Mouse (Mus musculus) cerebellum, adult 9-11 months (tissue): ENCODE results near the gene Slc5a6.
"Not testable (repeated sequence)": the region's sequence is repeated elsewhere in the genome, so short reads cannot be mapped to it uniquely, and the experiment has no call there.

Experiments used
- DNase-seq: peaks from one replicate; pipeline ENCODE4 v3.0.0; 2022

Slc5a6 gene

DNA sequence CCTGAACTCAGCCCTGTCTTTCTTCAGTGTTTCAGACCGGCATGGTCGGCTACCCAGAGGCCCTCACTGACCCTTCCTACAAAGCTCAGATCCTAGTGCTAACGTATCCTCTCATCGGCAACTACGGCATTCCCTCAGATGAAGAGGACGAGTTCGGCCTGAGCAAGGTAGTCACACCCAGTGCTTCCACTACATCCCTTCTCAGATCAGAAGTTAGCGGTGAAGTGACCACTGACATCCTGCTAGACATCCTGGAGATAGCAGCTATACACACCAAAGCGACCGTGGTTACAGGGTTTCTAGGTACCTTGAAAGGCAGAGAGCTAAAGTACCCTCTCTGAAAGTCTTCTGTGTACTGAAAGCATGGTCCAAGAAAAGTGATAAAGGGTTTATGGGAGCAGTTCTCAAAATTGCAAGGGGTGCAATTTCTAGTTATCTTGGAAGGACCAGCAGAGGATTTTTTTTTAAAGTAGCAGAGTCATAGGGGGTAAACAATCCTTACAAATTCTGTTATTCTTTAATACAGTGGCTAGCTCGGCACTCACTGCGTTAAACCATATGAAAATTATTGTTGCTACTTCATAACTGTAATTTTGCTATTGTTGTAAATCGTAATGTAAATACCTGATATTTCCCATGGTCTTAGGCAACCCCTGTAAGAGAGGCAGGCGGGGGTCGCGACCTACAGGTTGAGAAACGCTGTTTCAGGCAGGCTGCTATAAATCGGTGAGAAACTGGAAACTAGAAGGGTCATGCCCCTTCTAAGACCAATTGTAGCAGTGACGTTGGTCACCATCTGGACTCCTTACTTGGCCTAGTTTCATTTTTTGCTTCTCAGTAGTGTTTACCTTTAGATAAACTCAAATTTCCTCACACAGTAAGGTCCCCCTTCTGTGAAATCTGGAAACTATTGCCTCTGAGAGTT, 6.8 kb upstream of the Slc5a6 start:
- DNase-seq, result no peak

DNA sequence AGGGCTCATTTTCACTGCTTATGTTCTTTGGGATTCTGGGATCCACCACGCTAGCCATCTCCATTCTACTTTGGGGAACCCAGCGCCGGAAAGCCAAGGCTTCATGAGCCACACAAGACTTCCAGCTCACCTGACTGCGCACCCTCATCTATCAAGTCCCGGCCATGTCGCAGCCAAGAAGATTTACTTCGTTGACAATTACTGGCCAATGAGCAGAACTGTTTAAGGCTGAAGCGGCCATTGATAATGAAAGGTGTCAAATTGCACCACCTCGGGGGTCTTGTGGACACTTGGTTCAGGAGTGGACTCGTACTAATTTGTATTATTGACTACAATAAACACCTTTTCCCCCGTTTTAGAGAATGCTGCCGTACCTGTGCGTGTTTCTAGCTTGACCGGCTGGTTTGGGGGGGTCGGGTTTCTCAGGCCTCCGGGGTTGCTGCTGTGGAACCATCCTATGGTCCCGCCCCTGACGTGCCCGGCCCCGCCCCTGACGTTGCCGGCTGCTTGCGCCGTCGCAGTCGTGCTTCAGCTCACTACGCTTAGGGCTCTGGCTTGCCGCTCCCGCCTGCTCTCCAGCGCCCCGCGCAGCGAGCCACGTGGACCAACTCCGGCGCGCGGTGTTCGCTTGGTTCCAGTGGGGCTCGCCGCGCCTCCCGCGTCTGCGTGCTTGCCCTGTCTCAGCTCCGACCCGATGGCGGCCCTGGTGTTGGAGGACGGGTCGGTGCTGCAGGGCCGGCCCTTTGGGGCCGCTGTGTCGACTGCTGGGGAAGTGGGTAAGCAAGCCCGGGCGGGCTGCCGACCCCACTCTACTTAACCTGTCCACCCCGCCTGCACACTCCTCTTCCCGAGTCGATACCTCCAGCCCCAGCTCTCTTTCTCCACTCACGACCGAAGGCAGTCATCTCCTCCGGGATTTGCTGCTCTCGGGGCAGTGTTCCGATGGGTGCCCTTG, 5.8 kb upstream of the Slc5a6 start, which contains the start of gene Cad:
Gene Cad (plus strand): TSS at position 520 of the 955 bp plus-strand sequence.
- peak; percentile 94 for DNase-seq

DNA sequence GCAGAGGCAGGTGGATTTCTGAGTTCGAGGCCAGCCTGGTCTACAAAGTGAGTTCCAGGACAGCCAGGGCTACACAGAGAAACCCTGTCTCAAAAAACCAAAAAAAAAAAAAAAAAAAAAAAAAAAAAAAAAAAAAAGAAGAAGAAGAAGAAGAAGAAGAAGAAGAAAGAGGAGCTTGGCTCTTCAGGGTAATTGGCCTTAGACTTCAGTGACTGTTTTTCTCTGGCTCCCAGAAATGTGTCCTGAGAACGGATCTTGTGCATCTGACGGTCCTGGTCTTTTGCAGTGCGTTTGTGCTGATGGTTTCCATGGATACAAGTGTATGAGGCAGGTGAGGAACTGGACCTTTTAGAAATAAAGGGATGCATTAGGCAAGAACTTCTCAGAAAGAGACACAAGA, 5.0 kb upstream of the Slc5a6 start:
- DNase-seq, result not testable (repeated sequence)

DNA sequence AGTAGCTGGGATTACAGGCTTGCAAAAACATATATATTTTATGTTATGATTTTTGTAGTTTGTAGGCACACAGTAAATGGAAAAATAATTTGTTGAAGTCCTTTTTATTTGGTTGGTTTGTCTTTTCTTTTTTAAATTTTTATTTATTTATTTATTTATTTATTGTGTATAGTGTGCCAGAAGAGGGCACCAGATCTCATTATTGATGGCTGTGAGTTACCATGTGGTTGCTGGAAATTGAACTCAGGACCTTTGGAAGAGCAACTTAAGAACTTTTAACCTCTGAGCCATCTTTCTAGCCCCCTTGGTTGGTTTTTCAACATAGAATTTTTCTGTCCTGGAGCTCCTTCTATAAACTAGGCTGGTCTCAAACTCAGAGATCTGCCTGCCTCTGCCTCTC, 1.7 kb upstream of the Slc5a6 start:
- DNase-seq, result no peak

DNA sequence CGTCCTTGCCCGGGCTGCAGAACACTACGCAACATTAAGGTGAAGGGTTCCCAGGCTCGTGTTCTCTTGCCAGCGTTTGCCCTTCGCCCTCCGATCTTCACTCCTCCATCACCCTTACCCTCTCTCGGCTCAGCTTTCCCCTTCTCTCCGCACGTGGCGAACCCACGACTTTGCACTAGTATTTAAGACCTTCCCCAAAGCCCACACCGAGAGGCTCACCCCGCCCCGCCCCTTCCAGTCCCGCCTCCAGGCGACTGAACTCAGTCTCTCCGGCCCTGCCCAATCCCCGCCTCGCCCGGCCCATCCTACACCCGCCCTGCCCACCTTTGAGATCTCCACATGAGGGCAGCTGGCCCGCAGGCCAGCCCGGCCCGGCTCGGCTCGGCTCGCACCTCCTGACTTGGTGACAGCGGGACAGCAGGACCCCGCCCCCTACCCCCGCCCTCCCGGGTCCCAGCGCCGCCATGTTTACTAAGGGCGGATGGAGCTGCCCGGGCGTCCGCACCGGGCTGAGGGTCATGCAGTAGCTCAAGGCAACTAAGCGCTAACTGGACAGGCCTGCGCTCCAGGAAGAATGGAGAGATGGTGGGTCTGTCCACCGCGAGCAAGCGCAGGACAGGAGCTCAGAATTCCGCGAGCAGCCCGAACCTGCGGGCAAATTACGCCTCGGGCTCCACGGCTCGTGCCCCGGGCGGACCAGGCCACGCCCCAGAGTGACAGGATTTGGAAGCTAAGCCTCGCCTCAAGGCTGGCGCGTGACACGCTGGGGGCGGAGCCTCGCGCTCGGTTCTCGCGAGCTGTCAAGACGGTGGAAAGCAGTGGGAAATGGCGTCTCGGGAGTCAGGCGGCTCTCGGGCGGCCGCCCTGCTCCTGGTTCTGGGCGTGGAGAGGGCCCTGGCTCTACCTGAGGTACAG, 619 bp downstream of the Slc5a6 start, which contains the start of gene Atraid:
Gene Atraid (plus strand): TSS at position 465 of the 915 bp plus-strand sequence.
- peak; percentile 98 for DNase-seq

DNA sequence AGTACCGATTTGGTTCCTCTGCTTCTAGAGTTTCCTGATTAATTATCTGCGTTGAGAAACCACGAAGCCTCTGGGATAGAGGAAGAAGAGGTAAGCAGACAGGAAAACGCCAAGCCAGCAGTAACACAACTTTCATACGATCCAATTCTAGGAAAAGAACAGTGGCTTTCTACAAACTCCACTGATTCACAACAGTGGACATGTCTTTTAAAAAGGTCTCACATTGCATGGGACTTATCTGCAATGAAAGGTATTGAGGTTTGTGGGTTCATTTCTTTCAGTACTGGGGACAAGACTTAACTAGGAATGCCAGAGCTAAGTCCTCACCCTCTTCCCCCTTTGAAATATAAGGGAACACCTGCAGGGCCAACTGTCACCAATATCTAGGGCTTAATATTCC, 1.6 kb downstream of the Slc5a6 start:
- DNase-seq, result no peak

DNA sequence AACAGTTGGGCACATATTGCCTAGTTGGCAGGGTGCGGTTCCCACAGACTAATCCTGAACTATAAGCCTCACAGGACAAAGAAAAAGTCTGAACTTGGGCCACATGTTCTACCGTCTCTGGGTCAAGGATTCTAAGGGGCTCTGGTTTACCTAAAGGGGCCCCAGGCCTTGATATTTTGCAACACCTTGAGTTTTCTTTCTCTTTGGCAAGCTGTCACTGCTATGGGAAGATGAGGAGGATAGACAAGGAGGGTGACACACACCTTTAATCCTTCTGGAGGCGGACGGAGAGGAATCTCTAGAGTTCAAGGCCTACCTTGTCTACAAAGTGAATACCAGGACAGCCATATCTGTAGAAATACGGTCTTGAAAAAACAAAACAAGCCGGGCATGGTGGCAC, 2.3 kb downstream of the Slc5a6 start:
- no peak for DNase-seq

DNA sequence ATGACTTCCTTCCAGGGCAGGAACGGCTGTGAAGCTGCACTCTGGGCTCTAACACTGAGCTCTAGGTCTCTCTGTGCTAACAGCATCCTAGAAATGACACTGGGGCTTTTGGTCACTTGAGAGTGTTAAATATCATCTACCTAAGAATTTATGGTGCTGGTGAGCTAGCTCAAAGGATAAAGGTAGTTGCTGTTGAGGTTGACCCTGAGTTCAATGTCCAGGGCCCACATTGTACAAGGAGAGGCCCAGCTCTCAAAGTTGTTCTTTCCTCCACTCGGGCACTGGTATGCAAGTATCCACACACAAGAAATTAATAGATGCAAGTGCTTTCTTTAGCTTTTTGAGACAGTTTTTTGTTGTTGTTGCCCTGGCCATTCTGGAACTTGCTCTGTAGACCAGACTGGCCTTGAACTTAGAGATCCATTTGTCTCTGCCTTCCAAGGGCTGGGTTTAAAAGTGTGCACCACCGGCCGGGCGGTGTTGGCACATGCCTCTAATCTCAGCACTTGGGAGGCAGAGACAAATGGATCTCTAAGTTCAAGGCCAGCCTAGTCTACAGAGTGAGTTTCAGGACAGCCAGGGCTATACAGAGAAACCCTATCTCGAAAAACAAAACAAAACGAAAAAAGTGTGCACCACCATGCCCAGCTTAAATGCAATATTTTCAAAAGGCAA, 10.4 kb downstream of the Slc5a6 start:
- no peak for DNase-seq

DNA sequence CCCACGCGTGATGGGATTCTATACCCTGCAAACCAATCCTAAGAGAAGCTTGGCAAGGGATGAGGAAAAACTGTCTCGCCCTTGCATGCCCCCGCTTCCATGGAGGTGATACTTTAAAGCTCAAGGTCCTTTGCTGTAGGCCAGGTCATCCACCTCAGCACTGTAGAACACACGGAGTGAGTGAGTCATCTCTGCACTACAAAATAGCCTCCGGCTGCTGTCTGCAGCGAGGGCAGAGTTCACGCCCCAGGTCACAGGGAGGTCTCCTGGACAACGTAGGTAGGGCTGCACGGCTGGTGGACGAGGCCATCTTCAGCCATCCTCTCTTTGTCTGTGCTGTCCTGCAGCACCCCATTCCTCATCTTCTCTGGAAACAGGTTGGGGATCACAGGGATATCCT, 12.2 kb downstream of the Slc5a6 start:
- not testable (repeated sequence) for DNase-seq

DNA sequence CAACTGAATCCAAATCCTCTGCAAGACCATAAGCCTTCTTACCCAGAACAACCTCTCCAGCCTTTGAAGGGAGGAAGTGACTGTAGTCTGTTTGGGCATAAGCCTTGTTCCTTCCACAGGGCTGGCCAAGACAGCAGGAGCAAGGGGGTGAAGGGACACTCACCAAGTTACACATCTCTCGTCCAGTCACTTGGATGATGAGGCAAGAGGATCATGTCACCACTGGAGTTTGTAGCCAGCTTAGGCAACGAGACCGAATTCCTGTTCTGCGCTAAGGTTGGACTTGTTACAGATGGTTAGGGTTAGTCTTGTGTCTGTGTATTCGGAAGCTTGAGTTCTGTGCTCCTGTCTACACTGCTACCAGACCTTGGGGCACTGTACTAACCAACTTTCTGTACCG, 14.1 kb downstream of the Slc5a6 start:
- no peak for DNase-seq

DNA sequence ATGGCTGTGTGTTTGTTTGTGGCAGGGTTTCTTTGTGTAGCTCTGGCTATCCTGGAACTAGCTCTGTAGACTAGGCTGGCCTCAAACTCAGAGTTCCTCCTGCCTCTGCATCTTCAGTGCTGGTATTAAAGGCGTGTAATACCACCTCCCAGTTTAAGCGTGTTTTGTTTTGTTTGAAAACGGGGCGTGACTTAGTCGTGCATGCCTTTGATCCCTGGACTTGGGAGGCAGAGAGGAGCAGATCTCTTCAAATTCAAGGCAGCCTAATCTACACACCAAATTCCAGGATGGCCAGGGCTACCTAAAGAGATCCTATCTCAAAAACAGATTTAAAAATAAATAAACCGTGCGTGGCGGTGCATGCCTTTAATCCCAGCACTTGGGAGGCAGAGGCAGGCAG, 17.2 kb downstream of the Slc5a6 start:
- DNase-seq, result no peak

DNA sequence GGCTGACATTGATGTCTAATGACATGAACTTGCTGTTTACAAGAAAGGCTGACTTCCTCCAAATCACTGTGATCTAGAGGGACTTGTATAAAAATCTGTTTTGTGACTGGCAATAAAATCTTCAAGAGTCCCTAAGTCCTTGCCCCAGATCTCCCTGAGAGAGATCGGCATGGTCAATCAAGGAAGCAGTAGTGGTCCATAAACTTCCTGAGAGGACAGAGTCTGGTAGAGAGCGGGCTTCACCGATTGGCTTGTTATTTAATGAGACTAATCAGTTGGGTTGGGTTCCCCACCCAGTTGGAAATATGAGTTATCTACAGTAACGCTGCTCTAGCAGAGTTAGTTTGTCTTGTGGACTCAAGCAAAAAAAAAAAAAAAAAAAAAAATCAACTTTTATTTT, 17.8 kb downstream of the Slc5a6 start:
- DNase-seq, result no peak

DNA sequence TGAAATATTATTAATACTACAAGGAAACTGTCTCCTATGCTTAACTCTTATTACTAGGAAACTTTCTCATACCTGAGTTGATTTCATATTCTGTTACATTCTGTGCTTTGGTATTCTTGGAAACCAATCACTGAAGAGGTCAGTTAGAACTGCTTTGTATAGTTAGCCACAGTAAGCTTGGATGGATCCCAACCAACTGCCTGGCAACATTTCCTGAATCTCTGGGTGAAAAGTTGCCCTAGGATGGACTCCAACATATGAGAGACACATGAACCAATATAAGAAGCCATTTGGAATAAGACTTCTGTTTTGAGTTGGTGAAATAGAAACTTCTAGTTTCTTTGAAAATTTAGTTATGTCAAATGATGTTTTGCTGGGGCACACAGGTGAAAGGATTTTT, 24.1 kb downstream of the Slc5a6 start:
- no peak for DNase-seq

DNA sequence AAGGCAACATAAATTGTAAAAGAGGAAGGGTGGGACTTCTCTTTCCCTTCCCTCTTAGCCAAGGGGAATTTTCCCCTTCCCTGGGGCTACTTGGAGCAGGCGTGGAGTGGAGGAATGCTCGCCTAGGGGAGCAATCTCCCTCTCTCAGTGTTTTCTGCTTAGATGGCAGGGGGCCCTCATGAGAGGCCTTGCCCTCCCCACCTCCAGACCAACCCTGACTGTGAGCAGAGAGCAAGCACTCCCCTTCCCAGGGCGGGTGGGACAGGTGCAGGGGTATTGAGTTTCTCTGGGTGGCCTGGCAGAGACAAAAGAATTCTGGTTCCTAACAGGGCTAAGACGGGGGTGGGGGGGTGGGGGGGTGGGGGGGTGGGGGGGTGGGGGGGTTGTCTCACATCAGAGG, 25.5 kb downstream of the Slc5a6 start:
- DNase-seq, result no peak

DNA sequence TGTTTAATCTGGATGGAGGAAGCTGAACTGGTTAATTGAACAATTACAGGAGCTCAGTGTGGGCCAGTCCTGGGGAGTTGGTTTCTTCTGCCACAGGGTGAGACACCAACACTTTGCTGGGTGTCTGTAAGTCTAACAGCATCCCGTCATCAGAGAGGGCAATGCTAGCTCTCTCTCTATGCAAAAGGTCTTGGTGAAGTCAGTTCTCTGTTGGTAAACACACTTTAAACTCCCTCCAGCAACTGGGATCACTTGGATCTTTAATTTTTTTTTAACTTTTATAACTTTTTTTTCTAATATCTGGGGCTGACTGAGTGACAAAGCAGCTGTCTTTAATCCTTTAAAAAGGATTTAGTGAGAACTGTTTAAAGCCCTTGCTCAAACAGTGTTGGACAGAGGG, 26.0 kb downstream of the Slc5a6 start:
- DNase-seq, result no peak

DNA sequence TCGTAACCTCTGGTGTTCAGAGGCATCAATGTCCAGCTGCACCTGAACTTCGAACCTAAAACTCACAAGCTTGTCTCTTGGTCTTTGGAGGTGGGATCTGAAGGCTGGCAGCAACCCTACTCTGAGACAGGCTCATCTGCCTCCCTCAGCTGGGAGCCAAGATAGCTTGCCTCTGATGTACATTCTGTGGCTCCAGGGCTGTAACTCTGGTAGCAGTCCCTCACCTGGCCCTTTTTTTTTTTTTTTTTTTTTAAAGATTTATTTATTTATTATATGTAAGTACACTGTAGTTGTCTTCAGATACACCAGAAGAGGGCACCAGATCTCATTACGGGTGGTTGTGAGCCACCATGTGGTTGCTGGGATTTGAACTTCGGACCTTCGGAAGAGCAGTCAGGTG, 26.9 kb downstream of the Slc5a6 start:
- DNase-seq, result not testable (repeated sequence)

DNA sequence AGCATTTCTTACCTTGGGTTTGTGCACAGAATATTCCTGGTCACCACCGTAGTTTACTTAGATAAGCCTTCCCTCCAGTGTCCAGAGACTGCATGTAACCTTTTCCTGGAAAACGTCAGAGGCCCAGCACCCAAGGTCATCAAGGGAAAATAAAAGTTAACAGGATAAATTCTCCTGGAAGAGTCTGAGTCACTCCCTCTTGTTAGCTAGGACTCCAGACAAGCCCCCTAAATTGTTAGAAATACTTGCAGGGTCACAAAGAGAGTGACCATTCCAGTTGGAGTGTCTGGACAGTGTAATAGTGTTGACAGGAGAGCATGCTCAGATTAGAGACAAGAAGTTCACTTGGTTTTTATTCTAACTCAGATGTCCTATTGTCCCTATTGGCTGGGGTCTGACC, 32.8 kb downstream of the Slc5a6 start:
- DNase-seq, result no peak

DNA sequence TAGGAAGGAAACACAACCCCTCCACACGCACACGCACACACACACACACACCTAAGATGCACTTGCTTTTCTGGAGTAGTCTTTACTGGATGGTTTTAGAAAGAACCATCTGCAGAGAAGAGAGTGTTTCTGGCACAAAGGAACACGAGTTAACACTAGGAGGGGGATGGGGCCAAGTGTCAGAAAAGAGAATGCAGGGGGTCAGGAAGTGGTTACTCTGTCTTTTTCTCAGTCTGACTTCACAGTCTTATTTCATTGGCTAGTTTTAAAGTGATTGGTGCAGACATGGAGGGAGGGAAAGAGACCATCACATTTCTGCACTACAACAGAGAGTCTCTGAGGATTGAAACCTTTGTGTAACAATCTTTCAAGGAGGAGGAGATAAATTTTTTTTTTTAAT, 36.0 kb downstream of the Slc5a6 start:
- no peak for DNase-seq

DNA sequence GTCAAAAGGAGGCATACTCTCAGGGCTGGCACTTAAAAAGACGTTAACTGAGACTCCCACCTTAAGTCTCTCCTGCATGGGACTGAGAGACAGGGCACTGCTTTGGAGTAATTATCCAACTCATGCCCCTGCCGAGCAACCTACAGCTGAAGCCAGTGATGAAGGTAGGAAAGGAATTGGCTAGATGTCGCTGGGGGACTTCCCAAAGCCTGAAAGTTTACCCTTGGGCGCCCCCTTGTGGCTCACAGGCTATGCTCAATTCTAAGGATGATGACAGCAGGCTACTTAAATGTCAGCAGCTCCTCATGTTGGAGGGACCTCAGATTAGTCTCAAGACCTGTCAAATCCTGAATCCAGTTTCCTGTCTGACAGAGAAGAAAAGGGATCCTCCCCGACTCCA, 44.5 kb downstream of the Slc5a6 start:
- peak; percentile 84 for DNase-seq

DNA sequence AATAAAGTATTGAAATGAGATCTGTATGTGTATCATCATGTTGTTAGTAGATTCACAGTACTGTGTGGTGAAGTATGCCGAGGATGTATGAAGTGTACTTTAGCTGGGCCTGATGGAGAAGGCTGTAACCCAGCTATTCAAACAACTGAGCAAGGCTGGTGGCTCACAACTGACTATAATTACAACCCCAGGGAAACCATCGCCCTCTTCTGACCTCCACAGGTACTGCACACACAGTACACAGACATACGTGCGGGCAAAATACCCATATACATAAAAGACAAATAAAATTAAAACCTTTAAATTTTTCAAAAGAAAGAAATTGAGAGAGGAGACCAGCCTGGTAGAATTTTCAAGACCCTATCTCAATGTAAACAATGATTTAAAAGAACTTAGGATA, 47.2 kb downstream of the Slc5a6 start:
- no peak for DNase-seq

DNA sequence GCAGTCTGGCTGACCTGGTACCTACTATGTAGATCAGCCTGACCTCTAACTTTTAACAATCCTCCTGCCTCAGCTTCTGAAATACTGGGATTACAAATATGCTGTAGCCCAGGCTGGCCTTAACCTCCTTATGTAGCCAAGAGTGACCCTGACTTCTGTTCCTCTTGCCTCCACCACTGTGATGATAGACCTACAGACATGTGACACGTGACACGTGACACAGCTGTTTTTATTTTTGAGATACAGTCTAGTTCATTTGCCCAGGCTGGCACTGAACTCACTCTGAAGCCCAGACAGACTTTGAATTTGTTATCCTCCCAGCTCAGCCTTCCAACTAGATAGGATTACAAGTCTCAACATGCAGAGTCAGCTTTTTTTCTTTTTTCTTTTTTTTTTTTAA, 47.7 kb downstream of the Slc5a6 start:
- DNase-seq, result no peak

DNA sequence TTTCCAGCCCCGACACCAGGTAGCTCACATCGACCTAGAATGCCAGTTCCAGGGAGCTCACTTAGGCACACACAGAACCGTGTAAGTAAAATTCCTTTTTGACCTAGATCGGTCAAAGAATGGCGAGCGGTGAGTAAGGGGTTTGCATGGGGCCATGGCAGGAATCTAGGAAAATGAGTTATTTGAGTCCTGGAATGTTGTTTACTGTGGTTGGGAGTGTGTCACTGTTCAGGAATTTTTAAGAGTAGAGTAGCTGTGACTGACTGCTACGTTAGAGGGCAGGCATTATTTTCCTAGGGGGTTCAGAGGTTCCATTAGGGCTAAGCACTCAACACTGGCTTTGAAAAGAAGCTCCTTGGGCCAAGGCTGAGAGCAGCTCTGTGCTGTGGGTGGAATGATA, 48.6 kb downstream of the Slc5a6 start:
- DNase-seq, result no peak
